Mouse (Mus musculus): ENCODE measurements around the gene Prss45. TPM values are rescaled to one million over a fixed set of nuclear protein-coding genes. Genes with fewer than 3 reads are reported as not detected.

Gene Prss45
- not detected in 2 replicates for polyA plus RNA-seq (2012; ENCODE audit: low replicate concordance)

GRCm38 (mm10) chr9:110834411-110834810 is at the start of gene Prss45:
TSS of gene Prss45 (plus strand) at chr9:110834588.

GRCm38 (mm10) chr9:110797866-110798265 is 36.5 kb upstream of the Prss45 start, which contains the start of gene Prss42:
TSS of gene Prss42 (plus strand) at chr9:110798166.

GRCm38 (mm10) chr9:110813789-110814188 is 20.6 kb upstream of the Prss45 start, which contains the start of gene Prss44:
TSS of gene Prss44 (plus strand) at chr9:110813994.

GRCm38 (mm10) chr9:110826390-110826789 is 8.0 kb upstream of the Prss45 start, which contains the start of gene Prss43:
TSS of gene Prss43 (plus strand) at chr9:110826690.

GRCm38 (mm10) chr9:110844206-110844605 is 9.8 kb downstream of the Prss45 start, which contains the start of gene Prss46:
TSS of gene Prss46 (plus strand) at chr9:110844506.

GRCm38 (mm10) chr9:110857781-110858472 is 23.5 kb downstream of the Prss45 start, which contains the start of gene Prss50:
TSS of gene Prss50 (plus strand) at chr9:110857967.

GRCm38 (mm10) chr9:110879191-110879920 is 45.0 kb downstream of the Prss45 start, which contains the start of gene Als2cl:
TSS of gene Als2cl (plus strand) at chr9:110879870.

GRCm38 (mm10) chr9:110879998-110880561 is 45.7 kb downstream of the Prss45 start, which contains the start of gene Tmie:
TSS of gene Tmie (minus strand) at chr9:110880113.

Other genes starting within 250 kb of the Prss45 start
- gene Nradd, start 210.1 kb upstream of the Prss45 start, polyA plus RNA-seq (2012; ENCODE audit: low replicate concordance) = 1.2 and 2.9 TPM in 2 replicates
- 17.0 and 27.8 TPM in 2 replicates for gene Nbeal2, start 180.4 kb upstream of the Prss45 start, polyA plus RNA-seq (2012; ENCODE audit: low replicate concordance)
- 52.5 and 111 TPM in 2 replicates for gene Ccdc12, start 178.1 kb upstream of the Prss45 start, polyA plus RNA-seq (2012; ENCODE audit: low replicate concordance)
- not detected in 2 replicates for gene Myl3, start 92.7 kb upstream of the Prss45 start, polyA plus RNA-seq (2012; ENCODE audit: low replicate concordance)
- gene Pth1r, start 87.4 kb upstream of the Prss45 start, polyA plus RNA-seq (2012; ENCODE audit: low replicate concordance) = 0.52 TPM in 1 of 2 replicates, not detected in the other
- not detected in 2 replicates for gene Prss42, start 36.4 kb upstream of the Prss45 start, polyA plus RNA-seq (2012; ENCODE audit: low replicate concordance)
- gene Prss44, start 20.6 kb upstream of the Prss45 start, polyA plus RNA-seq (2012; ENCODE audit: low replicate concordance) = 0.10 TPM in 1 of 2 replicates, not detected in the other
- not detected in 2 replicates for gene Prss43, start 7.9 kb upstream of the Prss45 start, polyA plus RNA-seq (2012; ENCODE audit: low replicate concordance)
- gene Prss46, start 9.9 kb downstream of the Prss45 start, polyA plus RNA-seq (2012; ENCODE audit: low replicate concordance) = not detected in 2 replicates
- 0.24 and 1.2 TPM in 2 replicates for gene Prss50, start 23.4 kb downstream of the Prss45 start, polyA plus RNA-seq (2012; ENCODE audit: low replicate concordance)
- 6.8 and 7.2 TPM in 2 replicates for gene Als2cl, start 45.3 kb downstream of the Prss45 start, polyA plus RNA-seq (2012; ENCODE audit: low replicate concordance)
- 0.10 and 0.41 TPM in 2 replicates for gene Tmie, start 45.5 kb downstream of the Prss45 start, polyA plus RNA-seq (2012; ENCODE audit: low replicate concordance)
- not detected in 2 replicates for gene Fam240a, start 82.3 kb downstream of the Prss45 start, polyA plus RNA-seq (2012; ENCODE audit: low replicate concordance)
- gene Tdgf1, start 111.6 kb downstream of the Prss45 start, polyA plus RNA-seq (2012; ENCODE audit: low replicate concordance) = not detected in 2 replicates
- gene Lrrc2, start 117.0 kb downstream of the Prss45 start, polyA plus RNA-seq (2012; ENCODE audit: low replicate concordance) = not detected in 2 replicates
- gene Rtp3, start 156.0 kb downstream of the Prss45 start, polyA plus RNA-seq (2012; ENCODE audit: low replicate concordance) = not detected in 2 replicates
- 0.74 and 4.2 TPM in 2 replicates for gene Ltf, start 184.7 kb downstream of the Prss45 start, polyA plus RNA-seq (2012; ENCODE audit: low replicate concordance)
- 0.28 and 2.0 TPM in 2 replicates for gene Ccrl2, start 222.9 kb downstream of the Prss45 start, polyA plus RNA-seq (2012; ENCODE audit: low replicate concordance)